Mouse (Mus musculus) heart, postnatal 0 days (tissue): ENCODE data around the gene Mad1l1. TPM values are rescaled to one million over a fixed set of nuclear protein-coding genes. Genes with fewer than 3 reads are reported as not detected.

ENCODE experiments used
- ATAC-seq: fragments of 200-750 bp; cut with Nextera tagmentation; 2 replicates; pipeline ENCODE4 v1.8.0; 2017; ENCODE audit warnings: low read depth, moderate number of reproducible peaks, moderate library complexity; ENCODE audit not compliant: insufficient read depth
- DNase-seq: peaks from one replicate; pipeline ENCODE4 v3.0.0-alpha.2; 2016; ENCODE audit warnings: low spot score
- H3K27ac ChIP-seq: fragments of 300-500 bp; sonication (generic); 2 replicates; pipeline ENCODE4 v1.5.1; 2014; ENCODE audit warnings: low read depth, mild to moderate bottlenecking
- H3K27me3 ChIP-seq: fragments of 300-500 bp; sonication (generic); 2 replicates; pipeline ENCODE4 v1.6.1; 2014; ENCODE audit warnings: low read length, mixed read lengths; ENCODE audit not compliant: control insufficient read depth, insufficient read depth
- H3K36me3 ChIP-seq: fragments of 300-500 bp; sonication (generic); replicated peaks from 2 replicates; pipeline ENCODE4 v1.6.1; 2014; ENCODE audit warnings: low read length, mixed read lengths; ENCODE audit not compliant: control insufficient read depth, insufficient read depth
- H3K4me1 ChIP-seq: fragments of 300-500 bp; sonication (generic); 2 replicates; pipeline ENCODE4 v1.6.1; 2014; ENCODE audit warnings: antibody characterized with exemption; ENCODE audit not compliant: control insufficient read depth, insufficient read depth
- H3K4me2 ChIP-seq: fragments of 300-500 bp; sonication (generic); 2 replicates; pipeline ENCODE4 v1.6.1; 2014; ENCODE audit warnings: low read depth, mild to moderate bottlenecking, low read length, moderate library complexity
- H3K4me3 ChIP-seq: fragments of 300-500 bp; sonication (generic); 2 replicates; pipeline ENCODE4 v1.5.1; 2014; ENCODE audit warnings: low read depth, low read length
- H3K9ac ChIP-seq: fragments of 300-500 bp; sonication (generic); replicated peaks from 2 replicates; pipeline ENCODE4 v1.6.1; 2014; ENCODE audit warnings: low read depth, low read length, mixed read lengths
- H3K9me3 ChIP-seq: fragments of 300-500 bp; sonication (generic); replicated peaks from 2 replicates; pipeline ENCODE4 v1.6.1; 2016; ENCODE audit warnings: low read length; ENCODE audit not compliant: control insufficient read depth
- CTCF ChIP-seq: IDR thresholded peaks from 2 replicates; pipeline ENCODE4 v1.5.1; 2016; ENCODE audit warnings: antibody characterized with exemption, control low read depth, low read depth
- EP300 ChIP-seq: IDR thresholded peaks from 2 replicates; pipeline ENCODE4 v1.6.1; 2016; ENCODE audit warnings: antibody characterized with exemption, low read depth
- WGBS: fragments of 180-500 bp; shearing (Covaris S2); extraction: QIAGEN DNeasy Blood & Tissue Kit; methylation state at CpG from one replicate; pipeline ENCODE4 v1.1.7; 2014; 5-methylcytosine and 5-hydroxymethylcytosine counted together
- polyA plus RNA-seq: library from polyadenylated mRNA; unstranded; fragments of >200 nt; fragmentation: Nextera tagmentation; extraction: Ambion mirVana; gene quantifications from 2 replicates; pipeline ENCODE4 v1.2.1, GENCODE M21; 2015
- total RNA-seq: library from RNA; depleted of rRNA; stranded (reverse); fragments of >200 nt; gene quantifications from 2 replicates; pipeline ENCODE4 v1.2.3, GENCODE M21; 2014; ENCODE audit warnings: low replicate concordance

Gene Mad1l1
- total and polyA plus RNA-seq, 2 experiments from 2014 or later = 15.1 to 20.6 TPM

GRCm38 (mm10) chr5:140215471-140216087 is 105.8 kb downstream of the Mad1l1 start:
- ATAC-seq (no peak), DNase-seq (no peak)
- H3K9ac ChIP-seq = no peak overlapping the region

GRCm38 (mm10) chr5:140213001-140213400 is 108.4 kb downstream of the Mad1l1 start:
- H3K4me1 ChIP-seq = peaks cover 33% of the 10 kb centered on the region
- DNase-seq (no peak), ATAC-seq (no peak)
- TF ChIP-seq CTCF (no peak), EP300 (no peak)
- H3K27me3 ChIP-seq = peaks cover 16% of the 10 kb centered on the region
- no peak overlapping the region for H3K4me2 ChIP-seq
- no peak overlapping the region for H3K4me3 ChIP-seq
- H3K27ac ChIP-seq = no peak overlapping the region
- H3K36me3 ChIP-seq = no peaks in the 10 kb centered on the region
- 64% methylated on average over 4 of the region's 4 CpGs for WGBS
- H3K9ac ChIP-seq = no peak overlapping the region
- H3K9me3 ChIP-seq = no peaks in the 10 kb centered on the region

More at GRCm38 (mm10) chr5:140215471-140216087, 105.8 kb downstream of the Mad1l1 start:
- 73% methylated on average over 4 of the region's 4 CpGs for WGBS
- no peak overlapping the region for H3K4me3 ChIP-seq
- peaks cover 12% of the 10 kb centered on the region; the same call in 1 of the 2 replicates for H3K27me3 ChIP-seq
- TF ChIP-seq CTCF (no peak), EP300 (no peak)
- H3K9me3 ChIP-seq = no peaks in the 10 kb centered on the region
- peaks cover 25% of the 10 kb centered on the region; the same call in 1 of the 2 replicates for H3K4me1 ChIP-seq
- no peaks in the 10 kb centered on the region for H3K36me3 ChIP-seq
- no peak overlapping the region for H3K4me2 ChIP-seq
- H3K27ac ChIP-seq = peak overlapping the region; percentile 66; the same call in 1 of the 2 replicates

- no peak for ATAC-seq
- TF ChIP-seq EP300 (no peak), CTCF (no peak)
- DNase-seq = no peak
- 77% methylated on average over 6 of the region's 6 CpGs for WGBS
- Histone ChIP-seq H3K4me1 (peaks cover 17% of the 10 kb centered on the region), H3K4me3 (no peak overlapping the region), H3K4me2 (no peak overlapping the region), H3K9me3 (no peaks in the 10 kb centered on the region), H3K36me3 (no peaks in the 10 kb centered on the region), H3K9ac (no peak overlapping the region), H3K27ac (peak overlapping the region; percentile 73; the same call in 1 of the 2 replicates), H3K27me3 (peaks cover 9% of the 10 kb centered on the region)
Measured at GRCm38 (mm10) chr5:140210417-140211184, 110.8 kb downstream of the Mad1l1 start.

- ATAC-seq = peak; percentile 88
- Histone ChIP-seq H3K4me3 (0 out of 2 replicates have a peak overlapping the region, but pooled peaks have one; percentile 5), H3K27ac (peak overlapping the region; percentile 73)
Measured at GRCm38 (mm10) chr5:140208743-140209409, 112.5 kb downstream of the Mad1l1 start.

More at GRCm38 (mm10) chr5:140208743-140209409, 112.5 kb downstream of the Mad1l1 start:
- Histone ChIP-seq H3K36me3 (no peaks in the 10 kb centered on the region), H3K27me3 (peaks cover 7% of the 10 kb centered on the region; the same call in 1 of the 2 replicates), H3K9me3 (no peaks in the 10 kb centered on the region), H3K4me1 (peaks cover 17% of the 10 kb centered on the region), H3K4me2 (peak overlapping the region; percentile 38; the same call in 1 of the 2 replicates), H3K9ac (peak overlapping the region; percentile 31; the same call in 1 of the 2 replicates)
- TF ChIP-seq EP300 = no peak
- TF ChIP-seq CTCF = no peak
- DNase-seq = peak; percentile 82
- 23% methylated on average over 19 of the region's 19 CpGs for WGBS
